Mouse (Mus musculus) lung, postnatal 0 days (tissue): ENCODE measurements around the gene Gmpr2. TPM values are rescaled to one million over a fixed set of nuclear protein-coding genes. Genes with fewer than 3 reads are reported as not detected.

Source experiments
- ATAC-seq: fragments of 200-750 bp; cut with Nextera tagmentation; 2 replicates; pipeline ENCODE4 v1.8.0; 2017; ENCODE audit warnings: moderate library complexity
- DNase-seq: peaks from one replicate; pipeline ENCODE4 v3.0.0-alpha.2; 2016; ENCODE audit warnings: low spot score
- H3K27ac ChIP-seq: fragments of 300-500 bp; sonication (generic); 2 replicates; pipeline ENCODE4 v1.5.1; 2014; ENCODE audit warnings: antibody characterized with exemption, mild to moderate bottlenecking, low read length, mixed read lengths
- H3K27me3 ChIP-seq: fragments of 300-500 bp; sonication (generic); replicated peaks from 2 replicates; pipeline ENCODE4 v1.6.1; 2014; ENCODE audit warnings: low read length, mixed read lengths; ENCODE audit not compliant: insufficient read depth
- H3K36me3 ChIP-seq: fragments of 300-500 bp; sonication (generic); 2 replicates; pipeline ENCODE4 v1.6.1; 2014; ENCODE audit warnings: low read length, mixed read lengths; ENCODE audit not compliant: insufficient read depth
- H3K4me1 ChIP-seq: fragments of 300-500 bp; sonication (generic); 2 replicates; pipeline ENCODE4 v1.6.1; 2014; ENCODE audit warnings: antibody characterized with exemption, low read depth, low read length, mixed read lengths; ENCODE audit not compliant: insufficient read depth
- H3K4me2 ChIP-seq: fragments of 300-500 bp; sonication (generic); replicated peaks from 2 replicates; pipeline ENCODE4 v1.6.1; 2014; ENCODE audit warnings: low read depth, mild to moderate bottlenecking, low read length, moderate library complexity, mixed read lengths
- H3K4me3 ChIP-seq: fragments of 300-500 bp; sonication (generic); 2 replicates; pipeline ENCODE4 v1.5.1; 2014; ENCODE audit warnings: low read depth, low read length
- H3K9ac ChIP-seq: fragments of 300-500 bp; sonication (generic); replicated peaks from 2 replicates; pipeline ENCODE4 v1.6.1; 2014; ENCODE audit warnings: low read depth, mild to moderate bottlenecking
- H3K9me3 ChIP-seq: fragments of 300-500 bp; sonication (generic); 2 replicates; pipeline ENCODE4 v1.6.1; 2016; ENCODE audit warnings: low read length, mixed read lengths
- CTCF ChIP-seq: IDR thresholded peaks from 2 replicates; pipeline ENCODE4 v1.5.1; 2016; ENCODE audit warnings: antibody characterized with exemption, mild to moderate bottlenecking
- EP300 ChIP-seq: IDR thresholded peaks from 2 replicates; pipeline ENCODE4 v1.6.1; 2016; ENCODE audit warnings: antibody characterized with exemption, mild to moderate bottlenecking, control low read depth
- WGBS: fragments of 180-500 bp; shearing (Covaris S2); extraction: QIAGEN DNeasy Blood & Tissue Kit; methylation state at CpG from one replicate; pipeline ENCODE4 v1.1.7; 2014; 5-methylcytosine and 5-hydroxymethylcytosine counted together
- polyA plus RNA-seq: library from polyadenylated mRNA; unstranded; fragments of >200 nt; fragmentation: Nextera tagmentation; extraction: Ambion mirVana; gene quantifications from 2 replicates; pipeline ENCODE4 v1.2.1, GENCODE M21; 2015

The Gmpr2 gene
- polyA plus RNA-seq, 1 experiment from 2014 or later = 34.0 TPM

DNA sequence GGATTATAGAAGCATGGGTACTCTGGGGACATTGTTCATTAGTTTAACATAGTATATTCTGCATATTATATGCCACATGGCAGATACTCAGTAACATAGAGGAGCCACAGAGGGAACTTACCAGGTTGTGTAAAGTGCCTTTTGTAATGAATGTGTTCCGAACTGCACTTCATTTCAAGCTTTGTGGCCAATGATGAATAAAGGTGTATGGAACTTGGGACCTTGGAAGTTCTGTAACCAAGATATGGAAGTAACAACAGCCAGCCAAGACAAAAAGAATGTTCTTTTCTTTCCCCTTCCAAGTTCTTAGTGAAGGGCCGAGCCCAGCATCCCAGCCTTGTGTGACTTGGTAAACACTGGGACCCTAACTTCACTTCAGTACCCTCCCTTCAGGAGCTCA is 21.9 kb upstream of the Gmpr2 start, which contains the start of gene Tssk4:
Tssk4 (plus strand) TSS at position 301 of the 400 bp plus-strand sequence.
- Histone ChIP-seq H3K27ac (no peak within 1 kb of the TSS), H3K27me3 (no peaks in the 10 kb centered on the region), H3K4me1 (peaks cover under 1% of the 10 kb centered on the region; the same call in 1 of the 2 replicates), H3K9me3 (no peaks in the 10 kb centered on the region), H3K36me3 (no peaks in the 10 kb centered on the region), H3K4me3 (no peak within 1 kb of the TSS), H3K9ac (no peak within 1 kb of the TSS), H3K4me2 (no peak within 1 kb of the TSS)
- WGBS = 96% methylated on average over 2 of the region's 2 CpGs
- TF ChIP-seq EP300 (no peak), CTCF (no peak)
- ATAC-seq (no peak), DNase-seq (no peak)

DNA sequence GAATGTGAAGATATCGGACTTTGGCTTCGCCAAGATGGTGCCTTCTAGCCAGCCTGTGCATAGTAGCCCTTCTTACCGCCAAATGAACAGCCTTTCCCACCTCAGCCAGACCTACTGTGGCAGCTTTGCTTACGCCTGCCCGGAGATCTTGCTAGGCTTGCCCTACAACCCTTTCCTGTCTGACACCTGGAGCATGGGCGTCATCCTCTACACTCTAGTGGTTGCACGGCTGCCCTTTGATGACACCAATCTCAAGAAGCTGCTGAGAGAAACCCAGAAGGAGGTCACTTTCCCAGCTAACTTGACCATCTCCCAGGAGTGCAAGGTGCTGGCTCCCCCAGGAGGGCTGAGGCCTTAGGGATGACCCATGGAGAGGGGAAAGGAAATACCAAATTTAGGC is 20.2 kb upstream of the Gmpr2 start:
- Histone ChIP-seq H3K9me3 (no peaks in the 10 kb centered on the region), H3K9ac (no peak overlapping the region), H3K27ac (no peak overlapping the region), H3K36me3 (no peaks in the 10 kb centered on the region), H3K4me2 (no peak overlapping the region), H3K4me1 (no peaks in the 10 kb centered on the region), H3K4me3 (no peak overlapping the region), H3K27me3 (no peaks in the 10 kb centered on the region)
- TF ChIP-seq EP300 (no peak), CTCF (no peak)
- DNase-seq (no peak), ATAC-seq (no peak)
- 87% methylated on average over 7 of the region's 7 CpGs for WGBS

DNA sequence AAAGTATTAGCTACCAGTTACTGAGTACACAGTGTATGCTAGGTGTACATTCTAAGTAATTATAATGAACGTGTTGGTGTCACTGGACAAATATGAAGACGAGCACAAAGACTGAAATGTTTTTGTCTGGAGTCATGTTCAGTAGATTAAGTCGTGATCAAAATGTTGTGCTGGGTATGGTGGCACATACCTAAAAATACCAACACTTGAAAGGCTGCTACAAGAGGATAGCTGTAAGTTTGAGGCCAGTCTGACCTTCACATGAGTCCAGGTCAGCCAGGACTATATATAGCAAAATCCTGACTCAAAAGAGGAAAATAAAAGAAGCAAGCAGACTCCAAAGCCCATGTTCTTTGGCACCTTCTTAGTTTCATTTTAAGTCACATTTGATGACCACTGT is 14.8 kb upstream of the Gmpr2 start:
- ATAC-seq (no peak), DNase-seq (no peak)
- Histone ChIP-seq H3K4me3 (no peak overlapping the region), H3K4me2 (no peak overlapping the region), H3K27me3 (no peaks in the 10 kb centered on the region), H3K9me3 (no peaks in the 10 kb centered on the region), H3K4me1 (peaks cover 6% of the 10 kb centered on the region; the same call in 1 of the 2 replicates), H3K36me3 (0 out of 2 replicates have a peak, but pooled peaks cover 4% of the 10 kb centered on the region), H3K27ac (no peak overlapping the region), H3K9ac (no peak overlapping the region)
- 75% methylated on average over 3 of the region's 3 CpGs for WGBS
- no peak for TF ChIP-seq EP300
- TF ChIP-seq CTCF = no peak

DNA sequence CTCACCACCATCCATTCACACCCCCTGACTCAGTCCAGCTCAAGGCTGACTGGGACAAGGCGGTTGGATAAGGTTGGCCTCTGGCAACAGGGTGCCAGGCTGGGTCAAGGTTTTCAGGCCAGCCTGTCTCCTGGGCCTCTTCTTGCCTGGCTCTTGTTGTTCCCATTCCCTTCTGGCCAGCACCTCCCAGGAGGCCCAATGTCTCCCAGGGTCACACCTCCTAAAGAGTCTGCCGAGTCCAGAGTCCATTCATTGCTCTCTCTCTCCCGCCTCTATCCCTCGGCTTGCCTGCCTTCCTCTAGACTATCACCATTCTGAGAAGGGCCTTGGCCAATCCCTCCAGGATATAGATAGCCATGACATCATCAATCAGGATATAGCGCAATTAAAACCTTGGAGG is 13.7 kb upstream of the Gmpr2 start:
- Histone ChIP-seq H3K27me3 (no peaks in the 10 kb centered on the region), H3K4me3 (no peak overlapping the region), H3K4me1 (peaks cover 6% of the 10 kb centered on the region; the same call in 1 of the 2 replicates), H3K27ac (no peak overlapping the region), H3K9ac (no peak overlapping the region), H3K9me3 (no peaks in the 10 kb centered on the region), H3K36me3 (0 out of 2 replicates have a peak, but pooled peaks cover 8% of the 10 kb centered on the region), H3K4me2 (no peak overlapping the region)
- ATAC-seq = no peak
- no peak for DNase-seq
- 89% methylated on average over 5 of the region's 5 CpGs for WGBS
- TF ChIP-seq EP300 (no peak), CTCF (no peak)

DNA sequence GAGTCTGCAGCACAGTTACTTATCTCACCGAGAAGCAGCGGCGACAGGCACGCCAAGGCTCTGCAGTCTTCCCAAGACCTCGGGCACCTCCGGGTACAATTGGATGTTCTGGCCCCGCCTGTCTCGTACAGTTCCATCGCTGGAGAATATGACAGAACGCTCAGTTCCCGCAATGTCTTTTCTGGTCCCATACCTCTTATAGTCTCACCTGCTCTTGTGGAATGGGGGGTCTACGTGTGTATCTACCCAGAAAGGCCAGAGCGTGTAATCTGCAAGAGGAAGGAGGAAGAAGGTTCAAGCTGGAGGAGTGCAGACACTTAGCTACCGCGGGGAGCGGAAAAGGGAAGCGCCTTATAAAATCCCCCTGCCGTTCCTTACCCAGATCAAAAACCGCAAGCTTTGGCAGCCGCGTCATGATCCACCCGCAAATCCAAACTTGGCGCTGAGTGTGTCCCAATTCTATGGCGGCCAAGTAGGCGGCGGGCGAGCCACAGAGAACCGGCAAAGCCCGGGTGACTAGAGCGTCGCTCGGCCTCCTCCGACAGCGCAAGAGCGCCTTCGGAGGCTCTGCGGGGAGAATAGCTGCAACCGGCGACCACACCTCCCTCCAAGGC is 11.7 kb upstream of the Gmpr2 start, which contains the start of gene Mdp1:
Mdp1 (minus strand) TSS at position 549 of the 614 bp plus-strand sequence.
- under 1% methylated on average over 39 of the region's 39 CpGs for WGBS
- Histone ChIP-seq H3K4me3 (peak within 1 kb of the TSS; percentile 66), H3K36me3 (0 out of 2 replicates have a peak, but pooled peaks cover 8% of the 10 kb centered on the region), H3K27me3 (no peaks in the 10 kb centered on the region), H3K4me1 (peaks cover 6% of the 10 kb centered on the region; the same call in 1 of the 2 replicates), H3K4me2 (peak within 1 kb of the TSS; percentile 67), H3K27ac (peak within 1 kb of the TSS; percentile 82), H3K9ac (peak within 1 kb of the TSS; percentile 55), H3K9me3 (no peaks in the 10 kb centered on the region)
- ATAC-seq (peak; percentile 98), DNase-seq (peak; percentile 96)
- TF ChIP-seq EP300 (no peak; the same call in 1 of the 2 replicates), CTCF (peak; percentile 68)

DNA sequence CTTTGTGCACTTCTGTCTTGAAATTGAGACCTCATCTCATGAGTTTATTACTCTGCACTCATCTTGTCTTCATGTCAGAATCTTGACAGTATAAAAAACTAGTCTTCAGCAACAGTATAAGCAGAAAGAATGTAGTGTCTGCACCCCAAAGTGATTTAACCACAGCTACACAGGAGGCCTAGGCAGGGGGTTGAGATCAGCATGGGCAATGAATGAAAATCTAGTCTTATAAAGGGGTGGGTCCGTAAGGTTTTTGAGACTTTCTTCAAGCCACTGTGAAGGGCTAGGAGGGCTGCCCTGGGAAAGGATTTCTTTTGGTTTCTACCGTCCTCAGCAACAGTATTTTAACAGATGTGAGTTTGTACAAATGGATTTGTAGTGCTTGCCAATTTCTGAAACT is 11.1 kb upstream of the Gmpr2 start:
- peak; percentile 2; the same call in 1 of the 2 replicates for ATAC-seq
- no peaks in the 10 kb centered on the region for H3K27me3 ChIP-seq
- no peak for TF ChIP-seq EP300
- H3K4me3 ChIP-seq = peak overlapping the region; percentile 66; the same call in 1 of the 2 replicates
- no peak for DNase-seq
- no peaks in the 10 kb centered on the region for H3K9me3 ChIP-seq
- no peak overlapping the region for H3K27ac ChIP-seq
- peaks cover 6% of the 10 kb centered on the region; the same call in 1 of the 2 replicates for H3K4me1 ChIP-seq
- H3K36me3 ChIP-seq = 0 out of 2 replicates have a peak, but pooled peaks cover 8% of the 10 kb centered on the region
- no peak overlapping the region for H3K9ac ChIP-seq
- H3K4me2 ChIP-seq = peak overlapping the region; percentile 67
- 52% methylated on average over 2 of the region's 2 CpGs for WGBS
